In genomic region chr1:92907632-92908360, GRCm38 (mm10) we compare ENCODE assay signal across 8 mouse cellular contexts. TPM values are rescaled to one million over a fixed set of nuclear protein-coding genes. Genes with fewer than 3 reads are reported as not detected.
DNase-seq lines count a peak whose midpoint lies in the region; ATAC-seq lines count a peak whose summit lies in the region.

No protein-coding gene starts in this region.

- 47% methylated on average over 20 of the region's 20 CpGs for WGBS in kidney, embryonic 14.5 days
- 45% methylated on average over 20 of the region's 20 CpGs for whole genome bisulfite sequencing in hindbrain, embryonic 14.5 days
- WGBS in midbrain, embryonic 13.5 days = 48% methylated on average over 20 of the region's 20 CpGs

- no peaks in the 10 kb centered on the region for H3K9me3 ChIP-seq in kidney, embryonic 14.5 days (ENCODE audit: control insufficient read depth, low read length)
- no peaks in the 10 kb centered on the region for H3K9me3 ChIP-seq in hindbrain, embryonic 14.5 days (ENCODE audit: control insufficient read depth, low read length)
- H3K9me3 ChIP-seq in midbrain, embryonic 13.5 days = no peaks in the 10 kb centered on the region

- no peaks in the 10 kb centered on the region for H3K27me3 ChIP-seq in kidney, embryonic 14.5 days (ENCODE audit: control insufficient read depth, insufficient read depth, low read length)
- H3K27me3 ChIP-seq in hindbrain, embryonic 14.5 days (ENCODE audit: control insufficient read depth, insufficient read depth, low read length) = no peaks in the 10 kb centered on the region
- peaks cover 15% of the 10 kb centered on the region; the same call in 1 of the 2 replicates for H3K27me3 ChIP-seq in midbrain, embryonic 13.5 days

- no peak for DNase-seq in kidney, postnatal 36 days
- DNase-seq in hindbrain, embryonic 14.5 days (ENCODE audit: low spot score) = no peak
- DNase-seq in testis, postnatal 10 days (ENCODE audit: low spot score) = no peak
- DNase-seq in adrenal gland, adult 18-20 months (ENCODE audit: low spot score in 2 of 2) = no peak
- no peak for DNase-seq in left cerebral cortex, adult 9 months (ENCODE audit: low spot score in 2 of 2)

- peak overlapping the region; percentile 80; the same call in 1 of the 2 replicates for H3K9ac ChIP-seq in kidney, embryonic 14.5 days (ENCODE audit: low read depth, low read length)
- peak overlapping the region; percentile 66 for H3K9ac ChIP-seq in hindbrain, embryonic 14.5 days
- peak overlapping the region; percentile 75 for H3K9ac ChIP-seq in midbrain, embryonic 13.5 days (replicated peaks)

- no peaks in the 10 kb centered on the region for H3K36me3 ChIP-seq in kidney, embryonic 14.5 days (ENCODE audit: control insufficient read depth, insufficient read depth, low read length)
- no peaks in the 10 kb centered on the region for H3K36me3 ChIP-seq in hindbrain, embryonic 14.5 days (replicated peaks; ENCODE audit: control insufficient read depth, insufficient read depth)
- H3K36me3 ChIP-seq in midbrain, embryonic 13.5 days = no peaks in the 10 kb centered on the region

- peaks cover 32% of the 10 kb centered on the region; the same call in 1 of the 2 replicates for H3K4me1 ChIP-seq in kidney, embryonic 14.5 days (ENCODE audit: control insufficient read depth, insufficient read depth, low read length)
- H3K4me1 ChIP-seq in hindbrain, embryonic 14.5 days (replicated peaks; ENCODE audit: control insufficient read depth, insufficient read depth, low read length) = peaks cover 42% of the 10 kb centered on the region
- H3K4me1 ChIP-seq in midbrain, embryonic 13.5 days (replicated peaks) = peaks cover 48% of the 10 kb centered on the region

- H3K4me3 ChIP-seq in kidney, embryonic 14.5 days (ENCODE audit: low read length) = peak overlapping the region; percentile 83
- H3K4me3 ChIP-seq in hindbrain, embryonic 14.5 days (replicated peaks; ENCODE audit: low read length) = peak overlapping the region; percentile 63
- H3K4me3 ChIP-seq in midbrain, embryonic 13.5 days (replicated peaks) = peak overlapping the region; percentile 70

- ATAC-seq in kidney, embryonic 14.5 days (ENCODE audit: low FRiP score, low TSS enrichment) = no peak
- ATAC-seq in common myeloid progenitor, adult 5-6 weeks (replicated peaks; ENCODE audit: low read depth, poor library complexity, severe bottlenecking) = peak; percentile 7
- no peak for ATAC-seq in hindbrain, embryonic 14.5 days (ENCODE audit: low FRiP score)
- no peak for ATAC-seq in midbrain, embryonic 13.5 days

- H3K27ac ChIP-seq in kidney, embryonic 14.5 days (ENCODE audit: low read depth, low read length) = 0 out of 2 replicates have a peak overlapping the region, but pooled peaks have one; percentile 47
- peak overlapping the region; percentile 86 for H3K27ac ChIP-seq in hindbrain, embryonic 14.5 days
- peak overlapping the region; percentile 91 for H3K27ac ChIP-seq in midbrain, embryonic 13.5 days

- peak overlapping the region; percentile 81 for H3K4me2 ChIP-seq in kidney, embryonic 14.5 days (replicated peaks; ENCODE audit: low read depth, low read length)
- peak overlapping the region; percentile 60 for H3K4me2 ChIP-seq in hindbrain, embryonic 14.5 days (replicated peaks)
- H3K4me2 ChIP-seq in midbrain, embryonic 13.5 days (replicated peaks) = peak overlapping the region; percentile 66

RNA-seq across cellular contexts. Expression of gene Dusp28, which starts 1.0 kb away (rescaled TPM):
- 12.5 and 13.7 TPM in 2 replicates for polyA plus RNA-seq in kidney, embryonic 14.5 days (2014; fragmentation: Nextera tagmentation; extraction: Ambion mirVana)
- total RNA-seq in common myeloid progenitor, adult 5-6 weeks (2017) = 0.92 and 6.0 TPM in 2 replicates
- 12.2 and 12.4 TPM in 2 replicates for polyA plus RNA-seq in hindbrain, embryonic 14.5 days (2014; fragmentation: Nextera tagmentation; extraction: Ambion mirVana)
- polyA plus RNA-seq in midbrain, embryonic 13.5 days (2015; fragmentation: Nextera tagmentation; extraction: Ambion mirVana) = 15.7 and 16.3 TPM in 2 replicates
- 10 to 100 TPM; 14.3 to 14.5 TPM for total RNA-seq in adrenal gland, adult 18-20 months (2021)

RNA-seq across cellular contexts. Expression of gene Rnpepl1, which starts 2.8 kb away (rescaled TPM):
- 27.4 and 36.3 TPM in 2 replicates for polyA plus RNA-seq in kidney, embryonic 14.5 days (2014; fragmentation: Nextera tagmentation; extraction: Ambion mirVana)
- 10.9 and 12.9 TPM in 2 replicates for total RNA-seq in common myeloid progenitor, adult 5-6 weeks (2017)
- 29.1 and 29.2 TPM in 2 replicates for polyA plus RNA-seq in hindbrain, embryonic 14.5 days (2014; fragmentation: Nextera tagmentation; extraction: Ambion mirVana)
- polyA plus RNA-seq in midbrain, embryonic 13.5 days (2015; fragmentation: Nextera tagmentation; extraction: Ambion mirVana) = 20.1 and 24.8 TPM in 2 replicates
- total RNA-seq in adrenal gland, adult 18-20 months (2021) = 10 to 100 TPM; 58.2 to 80.9 TPM

RNA-seq across cellular contexts. Expression of gene Ankmy1, which starts 5.1 kb away (rescaled TPM):
- polyA plus RNA-seq in kidney, embryonic 14.5 days (2014; fragmentation: Nextera tagmentation; extraction: Ambion mirVana) = 1.1 and 1.4 TPM in 2 replicates
- total RNA-seq in common myeloid progenitor, adult 5-6 weeks (2017) = not detected in 2 replicates
- 1.2 and 1.5 TPM in 2 replicates for polyA plus RNA-seq in hindbrain, embryonic 14.5 days (2014; fragmentation: Nextera tagmentation; extraction: Ambion mirVana)
- 0.72 and 1.0 TPM in 2 replicates for polyA plus RNA-seq in midbrain, embryonic 13.5 days (2015; fragmentation: Nextera tagmentation; extraction: Ambion mirVana)
- total RNA-seq in adrenal gland, adult 18-20 months (2021) = under 1 TPM; 0.80 to 0.86 TPM

RNA-seq across cellular contexts. Expression of gene Capn10, which starts 26.4 kb away (rescaled TPM):
- polyA plus RNA-seq in kidney, embryonic 14.5 days (2014; fragmentation: Nextera tagmentation; extraction: Ambion mirVana) = 24.9 and 28.7 TPM in 2 replicates
- total RNA-seq in common myeloid progenitor, adult 5-6 weeks (2017) = 8.1 and 11.4 TPM in 2 replicates
- polyA plus RNA-seq in hindbrain, embryonic 14.5 days (2014; fragmentation: Nextera tagmentation; extraction: Ambion mirVana) = 48.2 and 50.6 TPM in 2 replicates
- 62.6 and 63.2 TPM in 2 replicates for polyA plus RNA-seq in midbrain, embryonic 13.5 days (2015; fragmentation: Nextera tagmentation; extraction: Ambion mirVana)
- total RNA-seq in adrenal gland, adult 18-20 months (2021) = 10 to 100 TPM; 14.5 to 16.8 TPM

RNA-seq across cellular contexts. Expression of gene Gpr35, which starts 42.9 kb away (rescaled TPM):
- polyA plus RNA-seq in kidney, embryonic 14.5 days (2014; fragmentation: Nextera tagmentation; extraction: Ambion mirVana) = 0.16 and 0.45 TPM in 2 replicates
- total RNA-seq in common myeloid progenitor, adult 5-6 weeks (2017) = 0.46 and 0.78 TPM in 2 replicates
- 0.32 and 0.98 TPM in 2 replicates for polyA plus RNA-seq in hindbrain, embryonic 14.5 days (2014; fragmentation: Nextera tagmentation; extraction: Ambion mirVana)
- polyA plus RNA-seq in midbrain, embryonic 13.5 days (2015; fragmentation: Nextera tagmentation; extraction: Ambion mirVana) = 0.34 and 0.44 TPM in 2 replicates
- 1 to 10 TPM; 1.4 TPM for total RNA-seq in adrenal gland, adult 18-20 months (2021)
